Mouse (Mus musculus): ENCODE results near the gene Mup2. TPM values are rescaled to one million over a fixed set of nuclear protein-coding genes. Genes with fewer than 3 reads are reported as not detected.
"Not testable (repeated sequence)": the region's sequence is repeated elsewhere in the genome, so short reads cannot be mapped to it uniquely, and the experiment has no call there.

Mup2 gene
- total RNA-seq (2015) (not detected in 2 replicates), total RNA-seq (2017) (not detected in 2 replicates)

GRCm38 (mm10) chr4:60154189-60154588 is at the start of gene Mup2:
Mup2 (minus strand) TSS chr4:60154289.
- not testable (repeated sequence) for ATAC-seq (ENCODE audit: poor library complexity, severe bottlenecking)

Other genes with a start within 250 kb of the Mup2 start
- gene Slc46a2, start 239.2 kb downstream of the Mup2 start, total RNA-seq (2015) = not detected in 2 replicates
- not detected in 2 replicates for gene Slc46a2, start 239.2 kb downstream of the Mup2 start, total RNA-seq (2017)
- not detected in 2 replicates for gene Mup4, start 193.6 kb downstream of the Mup2 start, total RNA-seq (2015)
- gene Mup4, start 193.6 kb downstream of the Mup2 start, total RNA-seq (2017) = not detected in 2 replicates
- not detected in 2 replicates for gene Mup6, start 190.0 kb downstream of the Mup2 start, total RNA-seq (2015)
- not detected in 2 replicates for gene Mup6, start 190.0 kb downstream of the Mup2 start, total RNA-seq (2017)
- not detected in 2 replicates for gene Mup7, start 83.8 kb downstream of the Mup2 start, total RNA-seq (2015)
- not detected in 2 replicates for gene Mup7, start 83.8 kb downstream of the Mup2 start, total RNA-seq (2017)
- gene Mup8, start 68.3 kb upstream of the Mup2 start, total RNA-seq (2015) = not detected in 2 replicates
- not detected in 2 replicates for gene Mup8, start 68.3 kb upstream of the Mup2 start, total RNA-seq (2017)

Data from megakaryocyte, adult 5-6 weeks (primary cell).